Mouse (Mus musculus) monocyte, adult 2 months (primary cell): Measurements from ENCODE around the gene Htr2b.

Source experiments
- DNase-seq, 2 experiments: peaks; one replicate each; pipeline ENCODE4 v3.0.0; 2022; ENCODE audit warnings: low spot score in 2 of 2, low read depth in 1 of 2

Gene Htr2b

GRCm38 (mm10) chr1:86094413-86094812 lies 17.4 kb downstream of the Htr2b start:
- DNase-seq = no peak

- no peak for DNase-seq
Observed at GRCm38 (mm10) chr1:86076565-86076964, 35.2 kb downstream of the Htr2b start.

- DNase-seq = peak; percentile 84 to 85
Observed at GRCm38 (mm10) chr1:86064271-86064991, 47.3 kb downstream of the Htr2b start, which contains the start of gene Psmd1. Psmd1 (plus strand) TSS chr1:86064387.

GRCm38 (mm10) chr1:86062523-86062922 lies 49.2 kb downstream of the Htr2b start:
- no peak for DNase-seq

- DNase-seq = peak; percentile 66 to 82
Observed at GRCm38 (mm10) chr1:86058856-86059769, 52.7 kb downstream of the Htr2b start.

- DNase-seq = no peak
Observed at GRCm38 (mm10) chr1:86056284-86056683, 55.5 kb downstream of the Htr2b start.

GRCm38 (mm10) chr1:86054943-86055342 lies 56.8 kb downstream of the Htr2b start:
- no peak for DNase-seq

GRCm38 (mm10) chr1:86053198-86053921 lies 58.4 kb downstream of the Htr2b start:
- DNase-seq = no peak
